In the genomic region with DNA sequence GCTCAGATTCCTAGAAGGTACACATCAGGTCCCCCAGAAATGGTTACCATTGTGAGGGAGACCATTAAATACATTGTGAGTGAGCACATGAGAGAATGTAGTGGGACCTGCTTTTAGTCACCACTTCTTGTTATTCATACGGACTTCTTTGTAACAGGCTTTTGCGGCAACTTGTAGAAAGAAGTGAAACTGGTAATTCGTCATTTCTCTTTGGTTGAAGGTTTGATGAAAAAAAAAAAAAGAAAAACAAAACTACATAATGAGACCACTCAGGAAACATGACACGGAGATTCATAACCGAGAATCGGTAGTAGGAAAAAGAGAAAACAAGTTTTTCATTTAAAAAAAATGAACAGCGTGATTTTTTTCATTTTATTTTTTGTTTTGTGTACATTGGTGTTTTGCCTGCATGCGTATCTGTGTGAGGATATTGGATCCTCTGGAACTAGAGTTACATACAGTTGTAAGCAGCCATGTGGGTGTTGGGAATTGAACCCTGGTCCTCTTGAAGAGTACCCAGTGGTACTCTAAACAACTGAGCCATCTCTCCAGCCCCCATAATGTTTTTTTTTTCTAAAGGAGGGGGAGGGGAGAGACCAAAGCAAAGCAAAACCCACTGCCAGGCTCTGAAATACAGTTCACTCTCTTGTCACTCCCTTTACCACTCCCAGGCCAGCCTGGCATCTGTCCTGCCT, we compare ENCODE assay signal across 22 mouse cellular contexts.
DNase-seq lines count a peak whose midpoint lies in the region; ATAC-seq and TF ChIP-seq lines count a peak whose summit lies in the region.
"Had no signal": no experiment of that assay in that cellular context is flagged by ENCODE, and none has a peak within 500 bp of the region (broad histone marks: within the 10 kb centered on the region; RNA-seq: fewer than 3 reads in every experiment).

No protein-coding gene starts in this region.

- 78% methylated on average over 8 of the region's 8 CpGs for WGBS in lung, postnatal 0 days

- TF ChIP-seq POLR2A in bone marrow macrophage, adult 2 months (IDR thresholded peaks at IDR 0.05; ENCODE audit: borderline replicate concordance, low read depth, low read length), result no peak

- no peak overlapping the region for H3K4me3 ChIP-seq in lung, postnatal 0 days (ENCODE audit: low read depth, low read length)
- peak overlapping the region; percentile 35 for H3K4me3 ChIP-seq in bone marrow macrophage, adult 2 months (ENCODE audit: insufficient read depth, low read length)
- H3K4me3 ChIP-seq: erythroblast, embryonic 14.5 days; heart, embryonic 13.5 days; intestine, embryonic 15.5 days; left cerebral cortex, adult 2 months; limb, embryonic 12.5 days; megakaryocyte, embryonic 14.5 days; neural tube, embryonic 13.5 days had no signal

- no peak overlapping the region for H3K9ac ChIP-seq in lung, postnatal 0 days (replicated peaks; ENCODE audit: low read depth)
- H3K9ac ChIP-seq: heart, embryonic 13.5 days; intestine, embryonic 15.5 days; limb, embryonic 12.5 days; liver, embryonic 14.5 days; neural tube, embryonic 13.5 days had no signal

- peaks cover 5% of the 10 kb centered on the region for H3K4me1 ChIP-seq in lung, postnatal 0 days (ENCODE audit: insufficient read depth, low read depth, low read length)
- peaks cover 35% of the 10 kb centered on the region for H3K4me1 ChIP-seq in bone marrow macrophage, adult 2 months (ENCODE audit: control insufficient read depth, insufficient read depth, low read length)
- H3K4me1 ChIP-seq: limb, embryonic 12.5 days; neural tube, embryonic 13.5 days had no signal

- no peaks in the 10 kb centered on the region for H3K9me3 ChIP-seq in lung, postnatal 0 days (ENCODE audit: low read length)
- H3K9me3 ChIP-seq: heart, embryonic 13.5 days; intestine, embryonic 15.5 days; limb, embryonic 12.5 days; megakaryocyte, embryonic 14.5 days; neural tube, embryonic 13.5 days had no signal

- no peak for TF ChIP-seq CTCF in lung, postnatal 0 days (IDR thresholded peaks at IDR 0.05)
- TF ChIP-seq CTCF in bone marrow macrophage, adult 2 months (IDR thresholded peaks at IDR 0.05; ENCODE audit: low read depth, low read length), result no peak

- H3K4me2 ChIP-seq in lung, postnatal 0 days (replicated peaks; ENCODE audit: low read depth, low read length), result no peak overlapping the region
- H3K4me2 ChIP-seq: heart, embryonic 13.5 days; intestine, embryonic 15.5 days; limb, embryonic 12.5 days; neural tube, embryonic 13.5 days had no signal

- no peak overlapping the region for H3K27ac ChIP-seq in lung, postnatal 0 days (ENCODE audit: low read length)
- peak overlapping the region; percentile 65 for H3K27ac ChIP-seq in bone marrow macrophage, adult 2 months (ENCODE audit: insufficient read depth, low read depth, low read length)
- H3K27ac ChIP-seq: heart, embryonic 13.5 days; intestine, embryonic 15.5 days; left cerebral cortex, adult 2 months; limb, embryonic 12.5 days; liver, embryonic 14.5 days; neural tube, embryonic 13.5 days had no signal

- no peak for ATAC-seq in lung, postnatal 0 days
- ATAC-seq in megakaryocyte progenitor cell, adult 5-6 weeks (replicated peaks; ENCODE audit: poor library complexity), result peak; percentile 61
- ATAC-seq: forebrain, embryonic 14.5 days; intestine, embryonic 15.5 days had no signal

- TF ChIP-seq EP300 in lung, postnatal 0 days (IDR thresholded peaks at IDR 0.05), result no peak

- DNase-seq in lung, postnatal 0 days (ENCODE audit: low spot score), result peak; percentile 37
- DNase-seq in lung, postnatal 4 days, result no peak
- peak; percentile 42 to 43 for DNase-seq in B cell, adult 2 months
- no peak for DNase-seq in left cerebral cortex, adult 11 months (ENCODE audit: low spot score)
- no peak for DNase-seq in kidney, postnatal 4 days
- no peak for DNase-seq in frontal cortex, postnatal 25 days (ENCODE audit: low spot score in 2 of 2)
- DNase-seq: adrenal gland, postnatal 10 days; cerebellum, adult 11-12 months; cerebellum, postnatal 25 days; right cerebral cortex, postnatal 14 days; thymus, adult 18-20 months had no signal

- H3K36me3 ChIP-seq in lung, postnatal 0 days (ENCODE audit: insufficient read depth, low read length), result no peaks in the 10 kb centered on the region
- H3K36me3 ChIP-seq: intestine, embryonic 15.5 days; limb, embryonic 12.5 days had no signal

- H3K27me3 ChIP-seq in lung, postnatal 0 days (replicated peaks; ENCODE audit: insufficient read depth, low read length), result no peaks in the 10 kb centered on the region
- H3K27me3 ChIP-seq: heart, embryonic 13.5 days; intestine, embryonic 15.5 days; limb, embryonic 12.5 days; megakaryocyte, embryonic 14.5 days; neural tube, embryonic 13.5 days had no signal

Comparison
In these comparisons a context has a peak if more than half of its experiments do, and no peak if none do; other contexts are left out.
1. DNase-seq: peak in lung, postnatal 0 days (single experiment) and B cell, adult 2 months (2 of 2); none in lung, postnatal 4 days (0 of 2), left cerebral cortex, adult 11 months (single experiment), kidney, postnatal 4 days (0 of 2) and frontal cortex, postnatal 25 days (0 of 2).